Mouse (Mus musculus) olfactory bulb, adult 2 months (tissue): Measurements from ENCODE around the gene Hist1h1c. TPM values are rescaled to one million over a fixed set of nuclear protein-coding genes. Genes with fewer than 3 reads are reported as not detected.

ENCODE experiments used
- H3K27ac ChIP-seq: fragments of 200-500 bp; 2 replicates; pipeline ENCODE4 v1.5.1; 2012; ENCODE audit warnings: low read depth, low read length; ENCODE audit not compliant: insufficient read depth
- H3K4me1 ChIP-seq: fragments of 200-500 bp; 2 replicates; pipeline ENCODE4 v1.6.1; 2012; ENCODE audit warnings: low read length; ENCODE audit not compliant: control insufficient read depth, insufficient read depth
- H3K4me3 ChIP-seq: fragments of 200-500 bp; 2 replicates; pipeline ENCODE4 v1.5.1; 2012; ENCODE audit warnings: mild to moderate bottlenecking, low read depth, low read length, moderate library complexity; ENCODE audit not compliant: insufficient read depth
- CTCF ChIP-seq: fragments of 200-500 bp; IDR thresholded peaks from 2 replicates; pipeline ENCODE4 v1.5.1; 2012; ENCODE audit warnings: low read depth, mild to moderate bottlenecking, low read length, moderate library complexity; ENCODE audit not compliant: insufficient read depth
- POLR2A ChIP-seq: fragments of 200-500 bp; IDR thresholded peaks from 2 replicates; pipeline ENCODE4 v1.6.1; 2012; ENCODE audit warnings: mild to moderate bottlenecking, low read depth, low read length, moderate library complexity; ENCODE audit not compliant: insufficient read depth
- WGBS: fragments of 180-500 bp; shearing (Covaris S2); methylation state at CpG from one replicate; pipeline ENCODE4 v1.1.7; 2018; 5-methylcytosine and 5-hydroxymethylcytosine counted together
- polyA plus RNA-seq: library from polyadenylated mRNA; stranded (reverse); fragments of >200 nt; gene quantifications from 2 replicates; pipeline ENCODE4 v1.2.4, GENCODE M21; 2012; ENCODE audit warnings: low replicate concordance; ENCODE audit not compliant: missing spikeins, insufficient read depth, insufficient read length

Hist1h1c gene
- polyA plus RNA-seq: not detected in 2 replicates

- Histone ChIP-seq H3K27ac (peak within 1 kb of the TSS; percentile 91), H3K4me1 (no peaks in the 10 kb centered on the region), H3K4me3 (peak within 1 kb of the TSS; percentile 51)
- under 1% methylated on average over 37 of the region's 38 CpGs for WGBS
- TF ChIP-seq CTCF: no peak
- TF ChIP-seq POLR2A: peak; percentile 97
These were observed at the start of gene Hist1h1c for GRCm38 (mm10) chr13:23738677-23739068. Hist1h1c (plus strand) TSS chr13:23738808.

GRCm38 (mm10) chr13:23688956-23689355 lies 49.7 kb upstream of the Hist1h1c start:
- 94% methylated on average over 2 of the region's 2 CpGs for WGBS
- Histone ChIP-seq H3K27ac (no peak overlapping the region), H3K4me3 (no peak overlapping the region), H3K4me1 (no peaks in the 10 kb centered on the region)
- no peak for TF ChIP-seq POLR2A
- TF ChIP-seq CTCF: no peak

- Histone ChIP-seq H3K4me1 (no peaks in the 10 kb centered on the region), H3K4me3 (no peak overlapping the region), H3K27ac (no peak overlapping the region)
- TF ChIP-seq POLR2A: no peak
- TF ChIP-seq CTCF: no peak
- 88% methylated on average over 2 of the region's 2 CpGs for WGBS
These were observed 49.1 kb upstream of the Hist1h1c start for GRCm38 (mm10) chr13:23689459-23689858.

- TF ChIP-seq POLR2A (no peak), CTCF (no peak)
- 88% methylated on average over 6 of the region's 6 CpGs for WGBS
- H3K4me1 ChIP-seq: peaks cover 5% of the 10 kb centered on the region; the same call in 1 of the 2 replicates
- no peak overlapping the region for H3K4me3 ChIP-seq
- no peak overlapping the region for H3K27ac ChIP-seq
These were observed 44.7 kb upstream of the Hist1h1c start for GRCm38 (mm10) chr13:23693856-23694440.

- Histone ChIP-seq H3K4me1 (peaks cover 5% of the 10 kb centered on the region; the same call in 1 of the 2 replicates), H3K4me3 (no peak overlapping the region), H3K27ac (no peak overlapping the region)
- TF ChIP-seq CTCF (no peak), POLR2A (no peak)
- WGBS: 87% methylated on average over 9 of the region's 9 CpGs
These were observed 43.7 kb upstream of the Hist1h1c start for GRCm38 (mm10) chr13:23694956-23695355.

- 54% methylated on average over 13 of the region's 13 CpGs for WGBS
- TF ChIP-seq CTCF (no peak), POLR2A (no peak)
These were observed 43.1 kb upstream of the Hist1h1c start, which contains the start of gene Hist1h1t for GRCm38 (mm10) chr13:23695514-23695913. Hist1h1t (plus strand) TSS chr13:23695814.

GRCm38 (mm10) chr13:23696061-23696474 lies 42.5 kb upstream of the Hist1h1c start:
- TF ChIP-seq CTCF (no peak), POLR2A (no peak)
- 70% methylated on average over 15 of the region's 15 CpGs for WGBS
- Histone ChIP-seq H3K4me3 (no peak overlapping the region), H3K27ac (no peak overlapping the region), H3K4me1 (peaks cover 5% of the 10 kb centered on the region; the same call in 1 of the 2 replicates)

More at GRCm38 (mm10) chr13:23695514-23695913, 43.1 kb upstream of the Hist1h1c start, which contains the start of gene Hist1h1t:
- Histone ChIP-seq H3K4me1 (peaks cover 5% of the 10 kb centered on the region; the same call in 1 of the 2 replicates), H3K27ac (no peak within 1 kb of the TSS), H3K4me3 (no peak within 1 kb of the TSS)

GRCm38 (mm10) chr13:23697491-23698299 lies 40.9 kb upstream of the Hist1h1c start:
- Histone ChIP-seq H3K27ac (peak overlapping the region; percentile 47), H3K4me3 (peak overlapping the region; percentile 73), H3K4me1 (peaks cover 5% of the 10 kb centered on the region; the same call in 1 of the 2 replicates)
- under 1% methylated on average over 30 of the region's 32 CpGs for WGBS
- TF ChIP-seq CTCF (no peak), POLR2A (no peak)

GRCm38 (mm10) chr13:23698300-23698693 lies 40.3 kb upstream of the Hist1h1c start, which contains the start of gene Hist1h4c:
Hist1h4c (minus strand) TSS chr13:23698454.
- Histone ChIP-seq H3K27ac (peak within 1 kb of the TSS; percentile 47), H3K4me1 (peaks cover 5% of the 10 kb centered on the region; the same call in 1 of the 2 replicates), H3K4me3 (peak within 1 kb of the TSS; percentile 73)
- TF ChIP-seq POLR2A (peak; percentile 99), CTCF (no peak)
- WGBS: under 1% methylated on average over 22 of the region's 22 CpGs
